Mouse (Mus musculus) induced T-regulatory cell, adult 2 months (primary cell): ENCODE measurements around the gene Zswim4.

ENCODE experiments used
- DNase-seq: peaks from one replicate; pipeline ENCODE4 v3.0.0-alpha.2; 2012; ENCODE audit warnings: low read depth

Gene Zswim4

DNA sequence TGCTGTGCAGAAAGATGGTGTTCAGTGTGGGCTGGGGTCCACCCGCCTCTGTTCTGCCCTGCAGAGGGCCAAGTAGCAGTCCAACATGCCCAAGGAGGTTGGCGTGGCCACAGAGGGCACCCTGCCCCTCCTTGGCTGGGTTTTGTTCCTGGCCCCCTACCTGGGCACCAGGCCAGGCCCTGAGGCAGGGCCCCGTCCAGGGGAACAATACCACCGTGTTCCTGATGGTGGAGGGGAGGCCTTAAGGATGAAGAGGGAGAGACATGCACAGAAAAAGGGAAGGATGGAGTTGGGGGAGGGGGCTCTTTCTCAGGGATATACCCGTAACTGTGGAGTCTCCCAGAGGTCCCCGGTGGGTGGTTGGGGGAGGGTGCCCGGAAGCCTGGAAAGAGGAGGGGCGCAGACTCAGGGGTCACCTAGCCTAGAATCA, 36.7 kb downstream of the Zswim4 start:
- DNase-seq = no peak

DNA sequence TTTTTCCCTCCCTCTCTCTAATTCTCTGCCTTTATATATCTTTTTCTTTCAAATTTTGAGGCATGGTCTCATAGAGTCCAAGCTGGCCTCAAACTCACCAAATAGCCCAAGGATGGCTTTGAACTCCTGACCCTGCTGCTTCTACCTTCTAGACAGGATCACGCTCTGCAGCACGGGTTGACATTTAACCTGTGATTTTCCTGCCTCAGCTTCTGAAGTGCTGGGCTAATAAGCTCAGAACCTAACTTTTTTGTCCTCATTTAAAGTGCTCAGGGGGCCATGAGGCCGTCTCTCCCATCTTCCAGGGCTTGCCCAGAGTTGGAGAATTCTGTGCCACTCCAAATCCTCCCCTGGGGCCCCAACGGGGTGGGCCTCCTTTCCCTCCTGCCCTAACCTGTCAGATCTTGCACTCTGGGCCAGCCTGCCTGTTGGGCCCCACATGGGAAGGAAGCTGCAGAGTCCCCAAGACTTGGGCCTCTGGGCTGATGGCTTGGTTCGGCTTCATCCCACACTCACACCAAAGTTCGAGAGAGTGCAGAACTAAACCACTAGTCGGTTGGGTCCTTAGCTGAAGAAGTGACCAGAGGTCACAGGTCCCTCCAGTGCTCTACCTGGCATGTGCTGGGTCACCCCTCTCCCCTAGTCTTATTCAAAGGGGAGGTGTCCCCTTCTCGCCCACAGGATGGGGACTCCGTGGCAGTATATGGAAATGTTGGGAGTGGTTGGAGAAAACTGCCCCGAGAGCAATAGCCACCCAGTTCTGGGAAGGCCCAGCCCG, 37.3 kb downstream of the Zswim4 start:
- peak; percentile 66 for DNase-seq

DNA sequence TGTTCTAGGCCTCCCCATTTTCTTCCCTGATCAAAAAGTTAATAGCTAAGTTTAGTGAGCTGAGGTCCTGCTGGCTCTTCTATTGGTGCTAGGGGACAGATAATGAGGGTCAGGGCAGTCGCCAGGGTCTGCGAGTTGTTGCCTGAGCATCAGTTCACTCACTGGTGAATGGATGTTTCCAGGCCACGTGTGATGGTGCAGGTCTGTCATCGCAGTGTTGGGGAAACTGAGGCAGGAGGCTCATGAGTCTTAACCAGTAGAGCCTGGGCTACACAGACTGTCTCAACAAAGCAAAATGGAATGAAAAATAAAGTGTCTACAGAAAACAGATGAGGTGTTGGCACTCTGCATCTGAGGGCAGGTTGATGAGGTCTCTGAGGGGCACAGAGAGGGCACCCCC, 38.0 kb downstream of the Zswim4 start:
- DNase-seq = no peak

DNA sequence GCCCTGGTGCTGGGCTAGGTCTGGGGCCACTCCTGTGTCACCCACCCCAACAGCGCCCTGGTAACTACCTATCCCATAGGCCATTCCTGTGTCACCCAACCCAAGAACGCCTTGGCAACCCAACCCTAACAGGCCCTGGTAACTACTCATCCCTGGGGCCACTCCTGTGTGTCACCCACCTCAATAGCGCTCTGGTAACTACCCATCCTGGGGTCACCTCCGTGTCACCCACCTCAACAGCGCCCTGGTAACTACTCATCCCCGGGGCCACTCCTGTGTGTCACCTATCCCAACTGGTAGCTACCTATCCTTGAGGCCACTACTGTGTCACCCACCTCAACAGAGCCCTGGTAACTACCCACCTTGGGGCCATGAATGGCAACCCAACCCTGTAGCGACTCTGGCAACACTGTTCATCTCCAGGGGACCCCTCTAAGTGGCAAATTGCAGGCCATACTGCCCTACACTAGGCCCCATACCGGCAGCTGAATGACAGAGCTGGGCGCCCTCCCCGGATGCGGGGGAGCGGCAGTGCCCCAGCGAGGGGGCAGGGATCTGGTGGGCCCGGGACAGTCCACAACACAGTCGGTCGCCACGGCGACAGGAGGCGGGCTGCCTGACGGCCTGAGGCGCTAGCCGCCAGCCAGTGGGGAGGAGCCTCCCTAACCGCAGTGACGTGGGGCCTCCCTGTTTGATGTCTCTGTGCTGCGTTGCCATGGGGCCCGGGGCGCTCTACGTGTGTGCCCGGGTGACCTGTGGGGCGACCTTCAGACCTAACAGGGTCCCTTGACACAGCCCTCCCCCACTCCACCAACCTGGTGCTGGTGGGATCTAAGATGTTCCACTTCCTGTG, 38.7 kb downstream of the Zswim4 start:
- peak; percentile 100 for DNase-seq

DNA sequence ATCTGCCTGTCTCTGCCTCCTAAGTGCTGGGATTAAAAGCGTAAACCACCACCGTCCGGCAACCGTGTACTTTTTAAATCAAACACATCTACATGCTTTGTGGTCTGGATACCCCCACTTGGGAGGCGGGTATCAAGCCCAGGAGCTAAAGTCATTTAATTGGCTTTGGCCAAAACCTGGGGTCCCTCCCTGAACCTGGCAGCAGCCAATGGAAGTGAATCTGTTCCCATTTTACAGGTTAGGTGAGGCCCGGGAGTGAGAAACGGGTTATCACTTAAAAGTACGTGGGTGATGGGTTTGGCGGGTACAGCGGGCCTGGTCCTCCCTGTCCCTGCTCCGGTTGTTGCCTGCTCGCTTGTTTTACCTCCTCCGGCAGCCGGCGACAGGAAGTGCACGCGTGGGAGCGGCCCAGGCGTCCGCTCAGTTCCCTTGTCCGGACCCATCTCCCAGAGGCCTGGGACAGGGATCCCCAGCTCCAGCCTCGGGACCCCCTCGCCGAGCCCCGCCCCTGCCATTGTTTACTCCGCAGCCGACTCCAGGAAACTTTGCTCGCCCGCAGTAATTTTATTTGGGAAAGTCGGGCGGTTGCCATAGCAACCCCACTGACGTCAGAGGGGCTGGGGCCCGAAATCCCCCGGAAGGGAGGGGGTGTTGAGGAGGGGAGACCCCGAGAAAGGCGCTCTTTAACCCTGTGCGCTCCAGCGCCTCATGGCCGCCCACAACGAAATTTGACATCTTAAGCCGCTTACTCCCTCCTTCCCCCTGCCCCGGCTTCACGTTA, 39.5 kb downstream of the Zswim4 start:
- peak; percentile 98 for DNase-seq

DNA sequence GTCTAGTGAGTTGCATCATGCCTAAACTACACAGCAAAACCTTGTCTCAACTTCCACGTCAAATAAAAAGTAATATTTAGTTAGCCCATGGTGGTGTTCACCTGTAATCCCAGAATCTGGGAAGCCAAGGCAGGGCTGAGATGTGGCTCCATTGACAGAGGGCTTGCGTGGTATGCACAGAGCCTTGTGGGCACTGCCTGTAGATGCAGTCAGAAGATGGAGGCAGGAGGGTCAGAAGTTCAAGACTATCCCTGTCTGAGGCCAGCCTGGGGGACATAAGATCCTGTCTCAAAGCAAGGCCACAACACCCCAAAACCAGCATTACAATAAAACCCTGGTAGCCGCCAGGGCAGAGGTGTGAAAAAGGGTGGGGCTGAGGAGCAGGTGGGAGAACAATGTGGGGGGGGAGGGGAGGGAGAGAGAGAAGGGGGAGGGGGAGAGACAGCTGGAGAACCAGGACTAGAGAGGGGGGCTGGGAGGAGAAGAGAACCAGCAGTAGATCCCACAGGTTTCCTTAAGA, 42.6 kb downstream of the Zswim4 start:
- peak; percentile 56 for DNase-seq

DNA sequence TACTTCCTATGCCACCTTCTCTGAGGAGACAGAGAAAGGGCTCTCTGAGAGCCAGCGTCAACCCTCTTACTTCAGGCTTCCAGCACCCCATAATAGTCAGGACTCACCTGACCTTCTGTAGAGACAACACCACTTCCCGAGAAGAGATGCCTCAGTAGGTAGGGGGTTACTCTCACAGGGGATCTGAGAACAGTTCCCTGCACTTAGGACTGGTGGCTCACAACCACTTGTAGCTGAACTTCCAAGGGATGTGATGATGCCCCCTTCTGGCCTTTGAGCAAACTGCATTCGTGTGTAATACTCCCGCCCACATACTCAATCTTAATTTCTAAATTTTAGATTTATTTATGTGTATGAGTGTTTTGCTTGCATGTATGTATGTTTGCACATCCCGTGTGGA, 43.3 kb downstream of the Zswim4 start:
- peak; percentile 88 for DNase-seq

DNA sequence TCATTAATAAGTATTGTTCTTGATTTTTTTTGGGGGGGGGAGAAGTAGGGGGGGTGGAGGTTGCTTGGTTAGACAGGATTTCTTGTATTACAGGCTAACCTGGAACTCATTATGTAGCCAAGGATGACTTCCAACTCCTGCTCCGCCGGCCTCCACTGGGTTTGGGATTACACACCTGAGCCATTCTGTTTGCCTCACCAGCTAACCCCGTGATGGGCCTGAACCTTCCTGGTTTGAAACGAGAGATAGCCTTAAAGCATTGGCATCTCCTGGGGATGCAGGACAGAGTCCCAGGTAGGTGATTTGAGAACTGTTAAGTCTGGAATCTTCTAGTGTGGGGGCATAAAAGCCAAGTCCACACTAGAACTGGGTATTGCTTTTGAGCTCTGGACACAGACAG, 43.7 kb downstream of the Zswim4 start:
- no peak for DNase-seq

DNA sequence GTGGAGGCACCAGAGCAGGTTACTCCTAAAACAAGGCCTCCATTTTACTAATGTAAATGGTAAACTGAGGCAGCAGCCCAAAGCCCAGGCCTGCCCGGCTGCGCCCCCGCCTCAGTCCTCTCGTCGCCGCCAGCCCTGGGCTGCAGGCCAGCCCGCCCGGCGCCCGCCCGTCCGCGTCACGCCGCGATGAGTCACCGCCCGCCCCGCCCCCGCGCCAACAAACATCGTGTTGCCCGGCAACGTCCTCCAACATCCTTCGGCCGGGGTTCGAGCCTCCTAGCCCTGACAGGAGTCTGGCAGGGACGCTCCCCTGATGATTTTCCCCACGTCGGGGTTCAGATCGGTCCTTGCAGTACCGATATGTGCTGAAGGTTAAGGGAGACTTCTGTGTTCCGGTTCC, 44.3 kb downstream of the Zswim4 start:
- DNase-seq = peak; percentile 94

DNA sequence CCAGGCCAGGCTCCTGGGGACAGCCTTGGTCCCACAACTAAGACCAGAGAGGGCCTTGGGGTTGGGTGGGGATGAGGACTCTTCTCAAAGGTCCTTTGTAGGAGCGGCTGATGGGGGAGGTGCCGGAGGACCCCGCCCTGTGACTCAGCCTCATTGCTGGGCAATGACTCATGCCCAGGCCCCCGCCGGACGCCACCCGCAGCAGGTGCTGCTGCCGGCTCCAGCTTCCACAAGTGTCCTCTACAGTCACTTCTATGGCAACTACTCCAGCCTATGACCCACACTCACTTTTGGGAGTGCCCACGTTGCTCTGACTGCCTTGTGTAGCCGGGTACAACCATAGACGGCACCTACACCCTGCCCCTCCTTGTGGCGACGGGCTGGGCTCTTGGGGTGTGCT, 44.8 kb downstream of the Zswim4 start:
- DNase-seq = peak; percentile 81

DNA sequence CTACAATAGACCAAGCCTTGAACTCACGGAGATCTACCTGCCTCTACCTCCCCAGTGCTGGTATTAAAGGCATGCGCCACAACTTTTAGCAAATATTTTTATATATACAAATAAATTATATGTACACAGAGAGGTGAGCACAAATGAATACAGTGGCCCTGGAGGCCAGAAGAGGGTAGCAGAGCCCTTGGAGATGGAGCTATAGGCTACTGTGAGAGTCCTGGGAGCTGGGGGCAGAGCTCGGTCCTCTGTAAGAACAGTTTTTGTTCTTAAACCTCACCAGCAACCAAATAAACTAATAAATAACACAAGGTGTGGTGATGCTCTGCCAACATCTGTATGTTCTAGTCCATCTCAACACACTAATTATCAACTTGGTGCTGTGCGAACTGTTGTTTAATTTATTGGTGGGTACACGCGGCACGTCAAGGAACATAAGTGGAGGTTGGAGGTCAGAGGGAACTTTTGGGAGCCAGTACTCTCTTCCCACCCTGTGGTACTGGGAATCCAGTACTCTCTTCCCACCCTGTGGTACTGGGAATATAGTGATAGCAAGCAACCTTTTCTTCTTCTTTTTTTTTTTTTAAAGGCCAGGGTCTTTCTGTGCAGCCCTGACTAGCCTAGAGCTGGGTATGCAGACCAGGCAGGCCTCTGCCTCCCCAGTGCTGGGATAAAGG, 46.5 kb downstream of the Zswim4 start:
- peak; percentile 30 for DNase-seq

DNA sequence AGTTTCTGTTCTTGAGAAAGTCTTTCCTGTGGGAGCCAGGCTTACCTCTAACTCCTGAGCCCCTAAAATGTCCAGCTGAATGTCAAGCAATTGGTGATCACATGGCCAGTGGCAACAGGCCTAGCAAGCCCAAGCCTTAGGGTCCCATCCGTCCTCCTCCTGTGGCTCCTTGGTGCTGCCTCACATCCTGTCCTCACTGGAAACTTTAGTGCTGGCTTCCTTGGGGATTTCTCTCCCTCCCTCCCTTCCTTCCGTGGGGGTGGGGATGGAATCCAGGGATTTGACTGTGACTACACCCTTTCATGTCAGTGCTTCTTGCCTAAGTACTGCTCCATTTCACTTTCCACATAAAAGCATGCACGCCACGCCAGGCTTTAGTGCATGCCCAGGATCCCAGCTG, 47.3 kb downstream of the Zswim4 start:
- no peak for DNase-seq

DNA sequence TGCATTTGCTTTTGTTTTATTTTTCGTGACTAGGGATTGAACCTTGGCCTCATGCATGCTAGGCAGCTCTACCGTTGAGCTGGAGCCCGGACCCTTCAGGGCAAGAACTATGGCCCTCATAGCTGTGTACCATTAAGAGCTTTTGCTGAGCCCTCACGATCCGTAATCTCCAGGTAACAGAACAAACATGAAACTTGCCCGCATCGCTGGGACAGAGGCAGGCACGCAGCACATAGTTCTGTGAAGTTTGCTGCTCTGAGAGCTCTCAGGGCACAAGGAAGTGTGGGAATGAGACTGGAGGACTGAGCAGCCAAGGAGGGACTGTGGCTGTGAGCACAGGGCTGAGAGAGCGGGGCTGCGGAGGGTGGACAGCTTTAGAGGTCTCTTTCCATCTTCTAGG, 48.2 kb downstream of the Zswim4 start:
- DNase-seq = no peak

DNA sequence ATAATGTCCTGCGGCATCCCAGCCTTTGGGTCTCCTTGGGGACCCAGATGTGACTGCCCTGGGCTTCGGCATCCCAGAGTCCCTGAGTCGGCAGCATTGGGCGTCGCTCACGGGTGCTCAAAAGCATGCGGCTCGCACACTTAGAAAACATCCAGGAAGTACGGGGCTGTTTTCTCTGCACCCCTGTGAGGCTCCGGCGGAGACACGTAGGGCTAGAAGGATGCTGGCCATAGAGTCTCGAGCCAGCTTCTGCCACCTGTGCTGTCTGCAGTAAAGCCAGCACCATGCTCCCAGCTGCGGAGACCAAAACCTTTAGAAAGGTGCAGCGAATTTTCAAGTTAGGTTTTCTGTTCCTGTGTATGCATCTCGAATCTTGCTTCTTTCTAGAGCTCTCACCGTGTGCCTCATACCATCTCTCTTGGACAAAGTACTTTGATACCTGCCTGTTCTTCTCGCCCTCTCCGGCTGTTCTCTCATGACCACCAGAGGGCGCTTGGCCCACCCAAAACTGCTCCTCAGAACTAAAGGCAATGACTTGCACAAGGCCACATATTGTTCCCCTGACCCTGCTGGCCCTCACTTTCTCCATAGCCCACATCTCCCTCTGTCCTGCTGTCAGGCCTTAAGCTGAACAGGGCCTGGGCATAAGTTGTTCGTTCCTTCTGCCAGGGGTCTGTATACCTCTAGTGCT, 49.6 kb downstream of the Zswim4 start:
- peak; percentile 86 for DNase-seq

DNA sequence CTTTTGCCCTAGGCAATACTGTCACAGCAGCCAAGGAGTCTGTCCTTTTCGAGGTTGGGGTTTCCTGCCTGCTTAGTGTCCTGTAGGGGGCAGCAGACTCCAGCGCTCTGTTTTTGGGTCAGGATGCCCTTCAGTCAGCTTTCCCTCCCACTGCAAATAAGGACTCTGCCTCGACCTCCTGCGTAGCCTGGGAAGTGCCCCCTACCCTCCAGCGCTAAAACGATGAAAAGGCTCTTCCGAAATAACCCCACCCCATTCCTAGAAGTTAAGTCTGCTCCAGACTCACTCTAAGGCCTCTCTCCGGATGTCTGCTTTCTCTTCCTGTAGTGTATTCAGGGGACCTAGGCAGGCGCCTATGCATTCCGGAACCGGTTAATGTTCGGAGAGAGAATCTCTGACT, 50.3 kb downstream of the Zswim4 start:
- peak; percentile 95 for DNase-seq

DNA sequence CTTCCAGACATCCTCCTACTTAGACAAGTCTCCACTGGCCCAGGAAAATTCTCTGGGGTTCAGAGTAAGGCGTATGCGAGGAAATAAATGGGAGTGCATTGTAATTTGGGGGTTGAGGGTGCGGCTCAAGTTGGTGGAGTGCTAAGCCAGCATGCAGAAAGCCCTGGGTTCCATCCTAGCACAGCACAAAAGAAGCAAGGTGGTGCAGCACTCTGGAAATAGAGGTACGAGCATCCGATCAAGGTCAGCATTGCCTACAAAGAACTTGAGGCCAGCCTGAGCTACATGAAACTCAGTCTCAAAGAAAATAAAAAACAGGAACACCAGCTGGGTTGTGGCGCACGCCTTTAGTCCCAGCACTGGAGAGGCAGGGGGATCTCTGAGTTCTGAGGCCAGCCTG, 51.7 kb downstream of the Zswim4 start, which contains the start of gene Nanos3:
Gene Nanos3 (minus strand): TSS at position 101 of the 400 bp plus-strand sequence.
- DNase-seq = peak; percentile 17

DNA sequence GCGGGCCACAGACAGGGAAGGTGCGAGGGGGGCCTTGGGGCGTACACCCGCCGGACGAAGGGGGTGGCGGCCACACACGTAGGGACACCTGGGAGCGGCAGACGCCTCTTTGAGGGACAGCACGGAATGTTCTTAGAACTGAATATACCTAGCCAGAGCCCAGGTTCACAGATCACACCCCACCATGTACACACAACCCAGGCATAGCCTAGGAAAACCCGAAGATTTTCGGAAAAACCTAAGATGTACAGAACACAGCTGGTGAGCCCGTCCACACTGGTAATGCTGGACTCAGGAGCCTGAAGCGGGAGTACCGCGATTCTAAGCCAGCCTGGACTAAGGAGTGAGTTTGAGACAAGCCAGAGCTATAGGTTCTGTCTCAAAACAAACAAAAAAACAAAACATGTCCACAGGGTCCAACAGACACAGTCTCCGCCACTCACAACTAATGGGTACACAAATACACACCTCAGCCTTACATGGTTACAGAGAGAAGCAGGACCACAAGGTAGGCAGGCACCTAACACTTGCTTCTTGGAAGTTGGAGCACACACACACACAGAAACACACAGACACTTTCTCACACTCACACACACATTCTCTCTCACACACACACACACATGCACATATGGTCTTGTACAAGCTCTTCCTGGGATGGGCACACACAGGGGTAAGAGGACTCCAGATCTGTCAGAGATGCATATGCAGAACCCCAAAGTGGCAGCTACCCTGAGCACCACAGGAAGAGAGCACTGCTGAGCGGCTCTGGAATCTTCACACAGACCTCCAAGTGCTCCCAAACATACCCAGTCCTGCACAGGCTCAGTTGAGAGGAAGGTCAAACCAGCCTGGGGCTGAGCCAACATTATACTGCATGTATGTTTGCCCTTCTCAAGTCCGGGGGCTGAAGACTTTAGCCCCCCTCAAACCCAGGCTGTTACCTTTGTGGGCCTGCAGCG, 52.5 kb downstream of the Zswim4 start:
- peak; percentile 49 for DNase-seq

DNA sequence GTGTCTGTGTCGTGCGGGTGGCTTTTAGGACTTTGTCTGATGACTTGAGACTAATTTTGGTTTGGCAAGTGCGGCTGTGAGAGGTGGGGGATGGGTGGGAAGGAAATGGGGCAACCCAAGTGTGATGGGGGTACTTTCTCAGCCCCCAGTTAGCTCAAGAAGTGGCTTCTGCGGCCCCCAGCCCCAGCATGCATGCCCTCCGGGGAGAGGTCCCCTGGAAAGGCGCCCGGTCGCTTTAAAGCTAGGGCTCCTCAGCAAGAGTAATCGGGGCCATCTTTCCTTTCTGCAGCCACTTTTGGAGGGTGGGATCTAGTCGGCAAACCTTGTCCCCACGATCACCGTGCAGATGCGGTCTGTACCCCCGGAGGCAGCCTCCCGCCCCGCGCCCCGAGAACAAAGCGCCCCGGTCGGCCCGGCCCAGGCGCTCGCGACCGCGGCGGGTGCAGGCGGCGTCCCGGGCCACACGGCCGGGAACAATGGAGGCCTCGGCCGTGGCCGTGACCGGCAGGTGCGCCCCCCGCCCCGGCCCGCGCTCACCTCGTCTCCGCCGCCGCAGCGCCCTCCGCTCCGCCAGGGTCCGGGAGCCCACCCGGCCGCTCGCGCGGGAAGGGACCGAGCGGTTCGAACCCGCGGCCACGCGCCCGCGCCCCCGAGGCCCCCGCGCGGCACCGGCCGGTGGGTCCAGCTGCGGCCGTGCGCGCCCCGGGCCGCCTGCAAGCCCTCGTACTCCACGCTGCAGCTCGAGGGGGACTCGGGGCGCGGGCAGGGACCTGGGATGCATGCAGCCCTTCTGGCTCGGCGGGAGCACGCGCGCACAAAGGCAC, 53.4 kb downstream of the Zswim4 start:
- DNase-seq = peak; percentile 58

DNA sequence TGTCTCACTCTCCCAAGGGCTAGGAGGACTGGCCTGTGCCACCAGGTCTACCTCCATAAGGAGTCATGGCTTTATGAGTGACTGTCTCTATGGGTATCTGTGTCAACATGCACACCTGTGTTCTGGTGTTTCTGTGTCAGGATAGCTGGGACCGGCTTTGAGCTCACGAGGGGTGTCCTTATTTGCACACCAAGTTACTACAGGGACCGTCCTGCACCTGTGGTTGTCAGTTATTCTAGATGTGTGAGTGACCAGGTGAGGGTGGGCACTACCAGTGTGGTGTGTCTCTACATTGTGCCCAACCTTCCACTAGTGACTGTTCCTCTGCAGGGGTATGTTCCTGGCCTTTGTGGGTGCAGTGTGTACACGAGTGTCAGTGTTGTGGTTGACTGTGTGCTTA, 54.0 kb downstream of the Zswim4 start:
- DNase-seq = no peak
